Mouse (Mus musculus) embryo, embryonic 10 days (tissue): ENCODE results near the gene Bco2.

Experiments
- DNase-seq: peaks from one replicate; pipeline ENCODE4 v3.0.0-alpha.2; 2015; ENCODE audit warnings: low spot score

Bco2 gene

DNA sequence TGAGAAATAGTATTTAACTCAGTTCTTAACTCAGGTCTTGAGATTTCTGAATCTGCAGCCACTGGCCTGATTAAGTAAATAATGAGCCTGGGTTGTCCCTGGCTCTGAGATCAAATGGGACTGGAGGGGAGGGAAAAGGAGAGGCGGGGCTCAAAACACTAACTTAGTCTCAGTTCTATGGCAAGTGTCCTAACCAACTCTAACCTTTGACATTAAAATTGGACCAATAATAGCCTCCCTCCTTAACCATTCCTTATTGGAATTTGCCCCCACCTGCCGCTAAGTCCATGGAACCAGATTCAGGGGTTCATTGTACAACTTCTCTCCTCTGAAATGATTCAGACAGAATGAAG is at the start of gene Bco2:
Gene Bco2 (minus strand): TSS at position 88 of the 353 bp plus-strand sequence.
- no peak for DNase-seq

- DNase-seq = no peak
Observed at GRCm38 (mm10) chr9:50604338-50604737, 49.4 kb upstream of the Bco2 start.

DNA sequence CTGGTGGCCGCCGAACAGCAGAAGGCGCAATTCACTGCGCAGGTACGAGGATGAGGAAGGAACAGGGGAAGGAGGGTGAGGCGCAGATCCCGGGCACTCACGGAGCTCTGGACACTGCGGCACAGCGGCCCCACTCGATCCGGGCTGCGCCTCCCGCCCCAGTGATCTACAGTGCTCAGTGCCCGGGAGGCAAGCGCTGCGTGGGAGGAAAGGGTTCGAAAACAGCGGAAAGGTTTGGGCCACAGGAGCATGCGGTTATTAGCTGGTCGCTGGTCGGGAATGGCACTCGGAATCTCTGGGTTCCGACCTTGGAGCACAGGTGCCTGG is 49.0 kb upstream of the Bco2 start:
- DNase-seq = no peak

GRCm38 (mm10) chr9:50603189-50603997 is 48.4 kb upstream of the Bco2 start, which contains the start of the genes Sdhd and Timm8b:
TSS of gene Sdhd (minus strand) at chr9:50603812.
TSS of gene Timm8b (plus strand) at chr9:50603910.
- DNase-seq = peak; percentile 98

- DNase-seq = no peak
Observed at GRCm38 (mm10) chr9:50602055-50602845, 47.3 kb upstream of the Bco2 start.

DNA sequence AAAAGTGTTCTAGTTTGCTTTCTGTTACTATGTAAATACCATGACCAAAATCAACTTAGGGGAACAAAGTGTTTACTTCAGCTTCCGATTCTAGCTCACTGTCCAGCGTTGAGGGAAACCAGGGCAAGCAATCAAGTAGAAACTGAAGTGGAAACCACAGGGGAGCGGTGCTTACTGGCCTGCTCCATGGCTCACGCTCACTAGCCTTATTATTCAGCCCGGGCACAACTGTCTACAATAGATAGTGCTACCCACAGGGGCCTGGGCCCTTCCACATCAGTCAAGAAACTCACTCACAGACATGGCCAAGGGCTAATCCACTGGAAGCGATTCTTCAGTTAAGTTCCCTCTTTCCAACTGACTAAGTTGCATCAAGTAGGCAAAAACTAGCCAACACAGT is 46.6 kb upstream of the Bco2 start:
- DNase-seq = no peak

- no peak for DNase-seq
Observed at GRCm38 (mm10) chr9:50596973-50597372, 42.0 kb upstream of the Bco2 start.

GRCm38 (mm10) chr9:50594794-50595417 is 39.9 kb upstream of the Bco2 start:
- DNase-seq = no peak

DNA sequence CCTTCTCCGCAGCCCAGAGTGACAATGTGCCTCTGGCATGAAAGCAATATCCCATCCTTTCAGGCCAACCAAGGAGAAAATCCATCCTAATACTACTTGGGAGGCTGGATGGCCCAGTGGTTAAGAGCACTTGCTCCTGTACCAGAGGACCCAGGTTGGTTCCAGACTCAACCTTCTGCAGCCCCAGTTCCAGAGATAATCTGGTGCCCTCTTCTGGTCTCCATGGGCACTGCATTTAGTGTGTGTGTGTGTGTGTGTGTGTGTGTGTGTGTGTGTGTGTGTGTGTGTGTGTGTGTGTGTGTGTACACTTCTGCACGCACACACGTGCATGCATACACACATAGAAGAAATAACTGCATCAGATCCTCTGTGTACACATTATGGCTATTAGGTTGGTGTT is 38.6 kb upstream of the Bco2 start:
- DNase-seq = peak; percentile 42

GRCm38 (mm10) chr9:50592955-50593354 is 38.0 kb upstream of the Bco2 start:
- no peak for DNase-seq

DNA sequence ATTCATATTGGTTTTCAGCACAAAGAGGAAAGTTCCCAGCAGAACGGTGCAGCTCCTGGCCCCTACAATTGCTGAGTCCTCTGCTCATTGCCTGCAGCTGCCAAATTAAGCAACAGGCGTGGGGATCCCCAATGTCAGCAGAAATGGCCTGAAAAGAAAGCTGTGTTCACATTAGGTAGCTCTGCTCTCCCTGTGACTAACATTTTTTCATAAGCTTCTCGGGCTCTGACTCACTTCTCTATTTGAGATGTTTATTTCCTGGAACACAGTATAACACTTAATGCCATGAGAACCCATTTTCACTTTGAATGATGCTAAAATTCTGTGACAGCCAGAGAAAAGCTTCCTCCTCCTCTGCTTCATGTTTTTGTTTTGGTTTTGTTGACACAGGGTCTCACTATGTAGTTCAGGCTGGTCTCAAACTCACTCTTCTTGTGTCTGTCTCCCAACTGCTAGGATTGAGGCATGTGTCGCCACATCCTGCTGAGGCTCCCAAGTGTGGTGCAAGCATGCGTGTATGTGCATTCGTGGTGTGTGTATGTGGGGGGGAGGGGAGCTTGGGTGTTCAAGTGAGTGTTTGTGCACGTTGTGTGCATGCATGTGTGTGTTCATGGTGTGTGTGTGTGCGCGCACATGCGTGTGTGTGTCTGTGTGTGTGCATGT is 36.0 kb upstream of the Bco2 start:
- no peak for DNase-seq

GRCm38 (mm10) chr9:50586955-50587354 is 32.0 kb upstream of the Bco2 start:
- DNase-seq = no peak

GRCm38 (mm10) chr9:50585145-50585818 is 30.3 kb upstream of the Bco2 start:
- no peak for DNase-seq

DNA sequence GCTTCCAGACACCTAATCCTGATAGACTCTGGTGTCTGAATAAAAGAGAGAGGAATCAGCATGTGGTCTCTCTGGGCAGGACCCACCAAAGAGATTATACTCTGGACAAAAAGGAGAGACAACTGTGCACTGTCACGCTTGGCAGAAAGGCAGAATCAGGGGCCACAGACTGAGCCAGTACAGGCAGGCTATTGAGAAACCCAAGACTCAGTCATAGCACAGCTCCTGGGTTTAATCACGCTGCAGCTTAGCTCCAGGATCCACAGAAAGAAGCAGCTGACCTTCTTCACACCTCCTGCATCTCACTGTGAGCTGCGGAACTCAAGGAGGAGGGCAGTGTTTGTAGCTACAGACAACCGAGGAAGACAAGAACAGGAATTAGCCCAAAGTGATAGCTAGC is 25.4 kb upstream of the Bco2 start:
- DNase-seq = no peak

GRCm38 (mm10) chr9:50569599-50570525 is 14.9 kb upstream of the Bco2 start:
- DNase-seq = no peak

DNA sequence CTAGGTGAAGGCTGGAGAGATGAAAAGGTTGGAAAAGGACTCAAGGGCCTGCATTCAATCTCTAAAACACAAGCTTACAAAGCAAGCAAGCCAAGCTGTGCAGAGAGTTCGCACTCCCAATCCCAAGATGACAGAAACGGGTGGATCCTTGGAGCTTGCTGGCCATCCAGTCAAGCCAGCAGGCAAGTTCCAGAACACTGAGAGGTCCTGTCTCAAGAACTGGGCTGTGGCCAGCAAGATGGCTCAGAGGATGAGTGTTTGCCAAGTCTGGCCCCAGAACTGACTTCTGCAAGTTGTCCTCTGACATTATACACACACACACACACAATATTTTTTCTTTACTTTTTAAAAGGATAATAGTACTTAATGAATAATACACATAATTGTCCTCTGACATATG is 12.9 kb upstream of the Bco2 start:
- DNase-seq = no peak

DNA sequence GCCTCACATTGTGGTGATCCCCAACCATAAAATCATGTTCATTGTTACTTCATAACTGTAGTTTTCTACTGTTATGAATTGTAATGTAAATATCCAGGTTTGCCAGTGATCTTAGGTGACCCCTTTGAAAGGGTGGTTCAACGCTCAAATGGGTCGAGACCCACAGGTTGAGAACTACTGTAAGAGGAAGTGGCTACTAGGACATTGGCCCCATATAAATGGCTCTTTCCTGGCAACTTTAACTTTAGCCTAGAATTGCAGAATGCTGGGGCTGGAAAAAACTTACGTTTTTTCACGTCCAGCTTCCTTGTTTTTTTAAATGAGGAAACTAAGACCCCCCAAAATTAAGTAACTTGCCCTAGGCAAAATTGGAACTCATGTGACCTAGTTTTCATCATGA is 12.4 kb upstream of the Bco2 start:
- DNase-seq = no peak

- no peak for DNase-seq
Observed at GRCm38 (mm10) chr9:50565940-50566339, 11.0 kb upstream of the Bco2 start.

GRCm38 (mm10) chr9:50565173-50565572 is 10.2 kb upstream of the Bco2 start:
- no peak for DNase-seq

DNA sequence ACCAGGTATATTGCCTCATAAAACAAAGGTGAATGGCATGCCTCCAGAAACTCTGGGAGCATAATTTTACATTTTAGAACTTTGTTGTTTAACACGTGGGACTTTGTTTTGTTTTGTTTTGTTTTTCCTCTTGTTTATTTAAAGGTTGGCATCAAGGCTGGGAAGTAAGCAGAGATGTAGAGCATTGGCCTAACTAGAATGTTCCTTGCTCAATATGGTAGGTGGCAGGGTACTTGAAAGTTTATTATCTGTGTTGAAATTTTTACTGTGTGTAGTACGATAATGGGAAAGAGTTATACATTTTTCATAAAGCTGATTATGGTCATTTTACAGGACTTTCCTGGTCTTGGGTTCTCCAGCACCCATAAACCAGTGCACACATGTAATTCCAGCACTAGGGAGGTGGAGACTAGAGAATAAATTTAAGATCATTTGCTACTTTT is 7.0 kb upstream of the Bco2 start:
- DNase-seq = no peak
